16 mouse cellular contexts compared by ENCODE assay signal in genomic region chr3:52516691-52517090, GRCm38 (mm10).
"Had no signal": no experiment of that assay in that cellular context is flagged by ENCODE, and none has a peak within 500 bp of the region (broad histone marks: within the 10 kb centered on the region; RNA-seq: fewer than 3 reads in every experiment).

No protein-coding gene starts in this region.

- H3K9ac ChIP-seq: limb, embryonic 15.5 days; liver, embryonic 14.5 days; neural tube, embryonic 15.5 days had no signal

- DNase-seq: kidney, postnatal 10 days; layer of hippocampus, adult 9-11 months; layer of hippocampus, postnatal 36 days; lung, adult 18-20 months; lung, postnatal 4 days; midbrain, embryonic 14.5 days; right cerebral cortex, adult 18-20 months; right cerebral cortex, postnatal 25 days; thymus, postnatal 4 days had no signal

- H3K27ac ChIP-seq: limb, embryonic 15.5 days; liver, embryonic 14.5 days; midbrain, embryonic 10.5 days; neural tube, embryonic 15.5 days; stomach, postnatal 0 days had no signal

- H3K4me3 ChIP-seq: limb, embryonic 15.5 days; midbrain, embryonic 10.5 days; myocyte; neural tube, embryonic 15.5 days had no signal

- H3K36me3 ChIP-seq: limb, embryonic 15.5 days; midbrain, embryonic 10.5 days; neural tube, embryonic 15.5 days had no signal

- H3K4me2 ChIP-seq: limb, embryonic 15.5 days; neural tube, embryonic 15.5 days had no signal

- H3K9me3 ChIP-seq: limb, embryonic 15.5 days; midbrain, embryonic 10.5 days; neural tube, embryonic 15.5 days had no signal

- H3K27me3 ChIP-seq: limb, embryonic 15.5 days; neural tube, embryonic 15.5 days had no signal

- ATAC-seq: intestine, postnatal 0 days had no signal
